Mouse (Mus musculus) brain, adult 2 months (tissue): ENCODE data around the gene Aanat.
A peak's percentile ranks its signal among the peaks of the same experiment; 100 is the strongest.

Experiments used
- DNase-seq: peaks from one replicate; pipeline ENCODE4 v3.0.0; 2011; ENCODE audit warnings: low read depth, low spot score

The Aanat gene

GRCm38 (mm10) chr11:116574486-116574885 lies 11.7 kb upstream of the Aanat start:
- DNase-seq: peak; percentile 58

- DNase-seq: peak; percentile 22
Observed at GRCm38 (mm10) chr11:116574982-116575381, 11.2 kb upstream of the Aanat start.

- no peak for DNase-seq
Observed at GRCm38 (mm10) chr11:116575396-116575795, 10.8 kb upstream of the Aanat start.

DNA sequence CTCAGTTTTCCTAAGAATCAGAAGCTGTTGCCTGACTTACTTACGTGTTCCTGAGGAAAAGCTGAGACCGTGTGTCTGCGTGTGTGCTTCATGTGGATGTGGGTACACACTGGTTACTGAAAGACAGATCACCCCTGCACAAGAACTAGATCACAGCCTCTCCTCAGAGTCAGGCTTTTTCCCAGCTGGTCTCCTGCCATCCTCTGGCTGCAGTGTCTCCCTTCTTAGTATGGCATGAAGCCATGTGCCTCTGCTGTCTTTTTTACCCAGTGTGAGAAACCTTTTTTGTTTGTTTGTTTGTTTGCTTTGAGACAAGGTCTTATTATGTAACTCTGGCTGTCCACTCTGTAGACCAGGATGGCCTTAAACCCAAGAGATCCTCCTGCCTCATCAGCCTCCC lies 7.0 kb upstream of the Aanat start:
- peak; percentile 57 for DNase-seq

GRCm38 (mm10) chr11:116580031-116580652 lies 6.1 kb upstream of the Aanat start:
- DNase-seq: peak; percentile 48

DNA sequence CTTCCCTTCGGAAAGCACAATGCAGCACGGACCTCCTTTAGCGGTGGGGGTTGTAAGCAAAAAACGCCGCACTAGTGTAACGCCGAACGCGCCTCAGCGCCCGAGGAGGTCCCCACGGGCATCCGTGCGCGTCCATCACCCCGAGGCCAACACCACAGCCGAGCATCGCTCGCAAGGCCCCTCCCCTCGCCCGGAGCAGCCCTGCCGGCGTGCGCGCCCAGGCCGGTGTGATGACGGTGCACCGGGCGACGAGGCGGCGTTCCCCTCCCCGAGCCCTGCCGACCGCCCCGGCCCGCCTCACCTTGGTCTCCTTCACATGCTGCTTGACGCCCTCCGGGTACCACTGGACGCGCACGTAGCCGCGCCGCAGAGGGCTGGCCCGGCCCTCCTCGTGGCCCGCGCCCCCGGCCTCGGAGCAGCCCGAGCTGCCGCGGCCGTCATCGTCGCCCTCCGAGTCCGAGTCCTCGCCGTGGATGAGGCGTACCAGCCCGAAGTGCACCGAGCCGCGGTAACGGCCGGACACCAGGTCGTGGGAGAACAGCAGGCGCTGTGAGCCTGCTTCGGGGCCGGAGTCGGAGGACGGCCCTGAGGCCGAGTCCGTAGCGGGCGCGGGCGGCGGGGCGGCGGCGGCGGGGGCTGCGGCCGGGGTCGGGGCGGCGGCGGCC lies 5.4 kb upstream of the Aanat start:
- peak; percentile 74 for DNase-seq

- peak; percentile 92 for DNase-seq
Observed at GRCm38 (mm10) chr11:116581376-116581814, 4.8 kb upstream of the Aanat start, which contains the start of gene Ube2o. Gene Ube2o (minus strand): TSS chr11:116581447.

DNA sequence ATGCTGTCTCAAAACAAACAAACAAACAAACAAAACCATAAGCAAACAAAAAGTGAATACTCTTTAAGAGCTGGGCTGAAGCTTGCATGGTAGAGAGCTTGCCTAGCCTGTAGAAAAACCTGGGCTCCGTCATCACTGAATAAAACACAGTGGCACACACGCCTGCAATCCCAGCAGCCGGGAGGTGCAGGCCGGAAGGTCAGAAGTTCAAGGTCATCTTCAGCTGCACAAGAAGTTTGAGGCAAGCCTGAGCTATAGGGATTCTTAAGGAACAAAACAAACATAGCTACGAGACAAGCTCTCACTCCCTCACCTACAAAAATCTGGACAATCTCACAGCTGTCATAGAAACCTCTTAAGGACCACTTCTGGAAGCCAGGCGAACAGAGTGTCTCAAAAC lies 550 bp upstream of the Aanat start:
- DNase-seq: no peak

GRCm38 (mm10) chr11:116586801-116587631 lies 784 bp downstream of the Aanat start:
- peak; percentile 70 for DNase-seq

- DNase-seq: no peak
Observed at GRCm38 (mm10) chr11:116589020-116589531, 2.8 kb downstream of the Aanat start.

- DNase-seq: no peak
Observed at GRCm38 (mm10) chr11:116589574-116589973, 3.3 kb downstream of the Aanat start.

DNA sequence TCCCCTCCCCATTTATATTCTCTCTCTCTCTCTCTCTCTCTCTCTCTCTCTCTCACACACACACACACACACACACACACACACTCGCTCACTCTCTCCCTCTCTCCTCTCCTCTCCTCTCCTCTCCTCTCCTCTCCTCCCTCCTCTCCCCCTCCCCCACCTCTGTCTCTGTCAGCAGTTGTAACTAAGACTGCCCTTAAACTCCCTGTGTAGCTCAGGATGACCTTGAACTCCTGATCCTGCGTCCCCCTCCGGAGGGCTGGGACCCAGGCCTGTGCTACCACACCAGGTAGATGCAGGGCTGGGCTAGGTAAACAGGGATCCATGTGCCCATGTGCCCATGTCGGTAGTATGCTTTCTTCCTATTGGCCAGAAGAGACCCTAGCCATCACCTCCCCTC lies 5.4 kb downstream of the Aanat start:
- DNase-seq: no peak

DNA sequence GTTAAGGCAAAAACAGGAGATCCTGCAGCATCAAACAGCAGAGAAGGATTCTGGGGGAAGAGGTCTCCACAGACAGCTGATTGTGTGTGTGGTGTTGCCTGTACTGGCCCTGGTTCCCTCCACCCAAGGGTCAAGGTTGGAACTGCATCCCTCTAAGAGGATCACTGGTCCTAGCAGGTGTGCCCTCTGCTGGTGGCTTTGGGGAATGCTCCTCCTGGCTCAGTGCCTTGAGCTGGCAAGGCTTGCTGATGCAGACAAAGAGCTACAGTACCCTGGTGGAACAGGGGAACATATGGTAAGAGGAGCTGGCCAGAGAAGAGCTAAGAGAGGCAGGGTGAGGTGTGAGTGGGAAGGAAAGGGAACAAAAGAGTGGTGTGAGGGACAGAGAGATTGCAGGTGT lies 6.2 kb downstream of the Aanat start:
- DNase-seq: peak; percentile 99

DNA sequence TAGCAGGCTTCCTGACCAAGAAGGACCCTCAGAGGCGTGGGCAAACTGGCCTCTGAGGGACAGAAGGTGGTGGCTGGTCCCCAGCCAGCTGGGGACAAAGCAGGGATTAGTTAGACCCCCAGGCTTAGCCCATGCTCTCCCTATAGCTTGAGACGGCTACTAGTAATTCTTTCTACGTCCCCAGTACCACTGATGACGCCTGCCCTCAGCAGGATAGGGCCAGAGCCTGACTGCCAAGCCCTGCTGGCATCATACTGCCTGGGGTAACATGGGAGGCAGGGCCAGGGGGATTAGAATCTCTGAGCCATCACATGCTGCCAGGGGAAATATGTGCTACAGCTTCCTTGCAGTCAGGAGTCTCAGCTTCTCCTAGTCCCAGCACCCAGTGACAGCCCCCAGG lies 7.1 kb downstream of the Aanat start:
- DNase-seq: no peak

GRCm38 (mm10) chr11:116596766-116597165 lies 10.5 kb downstream of the Aanat start:
- DNase-seq: no peak

DNA sequence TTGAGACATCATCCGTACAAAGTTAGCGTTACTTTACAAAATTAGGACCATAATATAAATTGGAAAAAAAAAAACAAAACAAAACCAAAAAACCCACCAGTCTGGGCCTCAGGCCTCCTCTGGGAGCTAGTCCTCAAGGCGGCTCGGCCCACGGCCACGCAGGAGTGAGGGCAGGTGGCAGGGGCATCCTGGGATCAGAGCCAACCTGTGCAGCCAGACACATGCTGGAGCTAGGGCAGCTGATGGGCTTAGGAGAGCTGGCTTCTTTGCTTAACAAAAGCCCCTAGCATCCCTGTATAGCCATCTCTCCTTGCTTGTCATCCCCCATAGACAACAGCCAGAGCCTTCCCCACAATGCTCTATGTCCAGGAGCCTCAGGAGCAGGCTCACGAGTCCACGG lies 12.0 kb downstream of the Aanat start:
- DNase-seq: no peak

DNA sequence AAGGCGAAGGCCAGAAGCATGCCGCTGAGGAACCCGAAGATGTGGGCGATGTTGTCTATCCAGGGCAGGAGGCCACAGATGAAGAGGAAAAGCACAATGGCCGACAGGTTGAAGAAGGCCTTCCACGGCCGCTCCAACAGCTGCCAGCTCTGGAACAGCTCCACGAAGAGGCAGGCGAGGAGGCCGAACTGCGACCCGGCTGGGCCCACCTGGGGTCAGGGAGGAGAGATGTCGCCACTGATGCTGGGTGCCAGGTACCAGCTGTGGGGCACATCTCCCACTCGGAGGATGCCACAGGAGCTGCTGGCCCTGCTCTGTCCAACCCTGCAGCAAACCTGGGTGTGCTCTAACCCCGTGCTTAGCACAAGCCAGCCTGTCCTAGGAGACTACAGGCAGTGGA lies 13.0 kb downstream of the Aanat start:
- DNase-seq: no peak

DNA sequence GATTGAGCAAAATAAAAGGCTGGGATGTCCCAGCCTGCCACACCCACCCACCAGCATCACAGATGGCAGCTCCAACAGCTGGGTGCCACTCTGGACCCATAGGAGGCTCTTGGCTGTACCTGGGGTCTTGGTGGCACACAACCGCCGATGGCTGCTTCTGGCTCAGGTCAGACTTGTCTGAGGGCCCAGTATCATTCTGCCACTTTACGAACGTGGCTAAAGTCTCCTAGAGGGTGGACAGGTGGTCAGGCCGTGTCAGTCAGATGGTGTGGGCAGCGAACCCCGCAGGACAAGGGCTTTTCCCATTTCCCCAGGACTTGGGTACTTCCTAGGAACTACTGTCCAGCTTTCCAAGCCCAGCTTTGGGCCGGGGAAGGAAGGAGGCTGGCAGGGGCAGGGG lies 14.9 kb downstream of the Aanat start:
- peak; percentile 38 for DNase-seq

- no peak for DNase-seq
Observed at GRCm38 (mm10) chr11:116602043-116602442, 15.8 kb downstream of the Aanat start.

DNA sequence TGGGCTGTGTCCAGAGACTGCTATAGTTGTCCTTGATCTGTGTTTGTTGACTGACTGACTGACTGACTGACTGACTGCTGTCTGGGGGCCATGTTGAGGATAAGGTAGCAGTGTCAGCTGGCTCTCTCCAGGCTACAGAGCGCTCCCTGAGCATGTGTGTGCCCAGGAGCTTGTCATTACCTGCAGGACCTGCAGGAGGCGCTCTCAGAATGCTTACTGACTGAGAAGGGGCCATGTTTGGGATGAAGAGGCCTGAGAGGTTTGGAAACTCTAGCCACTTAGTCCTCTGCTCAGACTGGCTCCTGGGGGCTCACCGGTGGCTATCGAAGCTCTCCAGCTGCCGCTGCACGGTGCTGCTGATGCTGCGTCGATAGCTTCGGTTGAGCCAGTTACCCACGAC lies 17.1 kb downstream of the Aanat start:
- no peak for DNase-seq

DNA sequence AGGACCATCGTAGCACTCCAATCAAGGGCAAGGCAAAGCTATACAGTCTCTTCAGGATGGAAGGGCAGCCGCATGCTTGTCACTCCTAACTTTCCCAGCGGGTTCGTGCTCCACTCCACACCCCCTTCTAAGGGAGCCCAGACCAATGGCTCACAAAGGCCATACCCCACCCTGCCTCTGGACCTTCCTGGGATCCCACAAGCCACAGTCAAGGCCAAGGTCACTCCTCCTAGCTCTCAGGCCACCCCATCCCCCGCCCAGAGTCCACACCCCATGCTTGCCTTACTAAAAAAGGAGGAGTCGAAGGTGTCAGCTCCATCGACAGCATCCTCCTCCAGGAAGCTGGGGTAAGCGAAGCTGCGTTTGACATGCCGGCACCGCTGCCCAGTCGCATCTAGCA lies 17.9 kb downstream of the Aanat start:
- no peak for DNase-seq

DNA sequence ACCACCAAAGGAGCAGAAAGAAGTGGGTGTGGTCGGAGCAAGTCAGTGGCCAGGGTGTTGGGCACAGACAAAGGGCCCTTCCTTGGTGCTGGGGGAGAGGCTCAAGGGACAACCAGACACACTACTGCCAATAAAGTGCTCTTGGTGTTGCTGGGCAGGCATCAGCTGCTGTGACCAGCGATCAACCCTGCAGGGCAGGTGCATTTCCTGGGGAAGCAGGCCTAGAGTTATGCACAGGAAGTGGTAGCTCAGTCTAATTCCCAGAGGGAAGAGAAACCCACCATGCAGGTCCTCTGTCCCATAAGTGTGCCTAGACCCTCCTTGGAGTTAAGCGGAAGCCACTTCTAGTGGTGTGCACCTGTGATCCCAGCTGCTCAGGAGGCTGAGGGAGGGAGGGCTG lies 21.5 kb downstream of the Aanat start:
- DNase-seq: no peak
